Mouse (Mus musculus): ENCODE data around the gene Pcca.

The Pcca gene

GRCm38 (mm10) chr14:122885893-122886292, 351.8 kb downstream of the Pcca start:
- DNase-seq (ENCODE audit: low read depth, low spot score): no peak

DNA sequence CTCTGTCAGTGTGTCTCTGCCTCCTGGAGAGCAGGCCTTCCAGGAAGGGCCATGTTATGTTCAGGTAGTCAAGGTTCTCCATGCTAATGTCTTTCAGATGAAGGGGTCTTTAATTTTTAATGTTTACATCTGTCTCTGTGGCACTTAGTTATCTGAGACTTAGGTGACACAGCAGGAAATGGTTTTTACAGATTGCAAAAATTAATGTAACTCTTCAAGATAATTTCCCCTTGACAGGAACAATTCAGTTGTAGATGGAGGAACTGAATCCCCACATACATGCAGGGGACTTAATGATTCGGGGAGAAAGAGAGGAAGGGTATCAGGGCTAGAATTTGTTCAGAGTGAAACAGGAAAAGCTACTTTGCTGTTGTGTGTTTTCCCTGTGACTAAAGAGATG, 353.2 kb downstream of the Pcca start:
- no peak for DNase-seq (ENCODE audit: low read depth, low spot score)

DNA sequence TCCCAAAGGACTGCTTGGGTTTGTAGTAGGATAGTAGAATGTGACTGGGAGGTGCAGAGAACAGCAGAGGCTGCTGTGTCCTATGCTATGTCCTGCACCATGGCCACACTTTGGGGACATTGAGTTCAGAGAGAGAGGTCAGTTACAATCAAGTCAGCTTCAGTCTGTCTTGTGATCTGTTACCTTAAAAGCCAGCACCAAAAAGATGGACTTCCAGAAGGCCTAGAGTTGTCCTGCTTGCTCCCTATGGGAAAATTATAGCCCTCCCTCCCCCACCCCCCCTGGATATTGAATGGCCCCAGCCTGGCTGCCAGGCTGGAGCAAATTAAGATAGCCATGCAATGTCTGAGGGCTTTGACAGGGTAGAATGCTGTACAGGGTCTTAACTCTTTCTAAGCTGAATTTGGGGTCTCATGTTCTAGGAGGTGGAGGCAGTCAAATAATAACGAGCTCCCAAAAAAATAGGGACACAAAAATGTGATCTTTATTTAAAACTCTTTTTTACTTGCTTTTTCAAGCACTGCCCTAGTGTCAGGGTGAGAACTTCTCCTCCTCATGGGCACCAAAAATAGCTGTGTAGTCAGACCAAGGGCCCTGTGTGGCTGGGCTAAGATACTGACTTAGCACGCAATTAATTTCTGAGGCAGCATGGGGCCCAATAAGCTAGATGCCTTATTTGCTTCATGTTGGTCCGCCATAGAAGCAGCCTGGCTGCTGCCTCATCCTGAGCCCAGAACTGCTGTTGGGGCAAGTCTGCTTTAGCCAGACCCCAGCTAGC, 353.8 kb downstream of the Pcca start:
- no peak for DNase-seq (ENCODE audit: low read depth, low spot score)

DNA sequence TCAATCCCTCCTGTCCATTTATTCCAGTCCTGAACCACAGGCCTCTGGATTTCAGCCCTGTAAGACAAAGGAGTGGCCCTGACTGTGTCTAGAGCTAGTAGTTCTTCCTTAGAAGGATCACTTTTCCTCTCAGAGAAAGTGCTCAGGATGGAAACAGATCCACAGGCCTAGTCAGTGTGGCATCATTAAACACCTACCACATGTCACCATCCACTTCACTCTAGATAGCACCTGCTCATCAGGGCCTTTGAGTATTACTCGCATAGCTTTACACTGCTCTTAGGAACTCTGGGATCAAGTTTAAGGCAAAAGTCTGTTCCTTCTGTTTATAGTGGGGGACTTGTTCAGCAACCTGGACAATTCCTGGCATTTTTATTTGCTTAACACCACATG, 354.4 kb downstream of the Pcca start:
- no peak for DNase-seq (ENCODE audit: low read depth, low spot score)

DNA sequence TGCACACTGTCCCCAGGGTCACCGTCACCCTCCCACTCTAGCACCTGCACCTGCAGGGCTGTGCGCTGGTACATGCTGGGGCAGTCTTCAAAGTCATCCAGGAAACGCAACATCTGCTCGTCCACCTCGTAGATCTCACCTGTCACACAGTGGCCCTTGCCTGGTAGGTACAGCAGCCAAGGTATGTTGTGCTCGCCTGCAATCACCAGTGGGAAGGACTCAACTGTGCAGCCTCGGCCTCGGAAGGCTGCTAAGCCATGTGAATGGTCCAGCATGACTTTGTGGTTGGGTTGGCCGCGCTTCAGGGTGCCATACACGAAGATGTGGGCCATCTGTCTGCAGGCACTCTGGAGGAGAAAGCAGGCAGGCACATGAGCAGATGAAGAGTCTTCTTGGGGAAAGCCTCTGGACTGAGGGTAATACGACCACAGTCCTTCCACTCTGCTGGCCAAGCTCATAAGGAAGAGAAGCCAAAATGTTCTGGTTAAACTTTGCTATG, 357.4 kb downstream of the Pcca start:
- DNase-seq (ENCODE audit: low read depth, low spot score): no peak

- DNase-seq (ENCODE audit: low read depth, low spot score): no peak
Measured at GRCm38 (mm10) chr14:122896106-122896505, 362.0 kb downstream of the Pcca start.

GRCm38 (mm10) chr14:122898550-122898949, 364.4 kb downstream of the Pcca start:
- DNase-seq (ENCODE audit: low read depth, low spot score): no peak

DNA sequence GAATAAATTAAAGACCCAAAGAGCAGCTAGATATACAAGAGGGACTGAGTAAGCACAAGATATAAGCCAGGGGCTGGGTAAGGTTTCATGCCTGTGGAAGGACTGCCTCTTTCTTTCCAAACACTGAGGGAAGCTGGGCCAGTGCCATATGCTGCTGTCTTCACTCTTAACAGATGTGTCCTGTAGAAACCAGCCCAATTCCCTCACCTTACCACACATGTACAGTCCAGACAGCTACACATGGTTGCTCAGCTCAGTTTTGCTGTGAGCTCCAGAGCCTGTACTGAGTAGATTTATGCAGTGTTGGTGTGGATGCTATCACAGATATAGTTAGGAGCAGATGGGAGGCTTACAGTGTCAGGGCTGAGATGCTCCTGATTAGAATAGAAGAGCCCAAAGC, 366.6 kb downstream of the Pcca start:
- DNase-seq (ENCODE audit: low read depth, low spot score): no peak

DNA sequence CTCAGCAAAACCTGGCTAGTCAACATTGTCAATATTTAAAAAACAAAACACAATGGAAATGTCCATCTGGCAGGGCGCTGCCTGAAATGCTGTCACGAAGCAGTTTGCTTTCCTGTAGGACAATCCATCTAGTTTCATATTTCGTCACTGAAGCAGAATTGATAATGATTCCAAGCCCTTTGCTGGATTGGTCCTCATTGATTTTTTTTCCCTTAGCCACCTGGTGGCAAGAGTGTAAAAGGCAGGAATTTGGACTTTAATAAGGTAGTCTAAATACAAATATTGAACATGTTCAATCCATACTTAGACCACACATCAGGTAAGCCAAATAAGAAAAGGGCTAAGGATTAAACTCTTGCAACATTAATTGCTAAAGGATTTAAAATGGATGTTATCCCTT, 367.1 kb downstream of the Pcca start:
- no peak for DNase-seq (ENCODE audit: low read depth, low spot score)

GRCm38 (mm10) chr14:122901715-122902114, 367.6 kb downstream of the Pcca start:
- no peak for DNase-seq (ENCODE audit: low read depth, low spot score)

- DNase-seq (ENCODE audit: low read depth, low spot score): no peak
Measured at GRCm38 (mm10) chr14:122902136-122902535, 368.0 kb downstream of the Pcca start.

DNA sequence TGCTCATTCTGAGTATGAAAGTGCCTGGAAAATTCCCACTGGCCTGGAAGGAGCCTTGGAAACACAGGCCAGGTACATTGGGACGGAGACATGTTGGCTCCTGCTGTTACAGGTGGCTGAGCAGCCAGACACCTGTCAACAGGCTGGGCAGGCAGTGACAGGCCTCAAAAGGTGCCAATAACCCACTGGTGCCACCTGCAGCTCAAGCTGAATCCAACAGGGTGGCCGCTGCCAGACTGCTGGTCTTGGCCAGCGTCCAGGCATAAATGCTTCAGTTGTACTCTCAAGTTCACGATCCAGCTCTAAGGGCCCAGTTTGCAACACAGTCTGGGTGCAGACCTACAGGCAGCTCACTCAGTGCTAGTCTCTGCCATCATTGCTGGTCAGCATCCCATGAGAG, 368.8 kb downstream of the Pcca start:
- no peak for DNase-seq (ENCODE audit: low read depth, low spot score)

GRCm38 (mm10) chr14:122903923-122904351, 369.8 kb downstream of the Pcca start:
- DNase-seq (ENCODE audit: low read depth, low spot score): no peak

GRCm38 (mm10) chr14:122905007-122905406, 370.9 kb downstream of the Pcca start:
- no peak for DNase-seq (ENCODE audit: low read depth, low spot score)

GRCm38 (mm10) chr14:122908075-122908474, 374.0 kb downstream of the Pcca start:
- DNase-seq (ENCODE audit: low read depth, low spot score): no peak

GRCm38 (mm10) chr14:122909368-122910091, 375.4 kb downstream of the Pcca start:
- no peak for DNase-seq (ENCODE audit: low read depth, low spot score)

- no peak for DNase-seq (ENCODE audit: low read depth, low spot score)
Measured at GRCm38 (mm10) chr14:122911265-122911664, 377.1 kb downstream of the Pcca start.

GRCm38 (mm10) chr14:122912137-122912536, 378.0 kb downstream of the Pcca start:
- no peak for DNase-seq (ENCODE audit: low read depth, low spot score)

DNA sequence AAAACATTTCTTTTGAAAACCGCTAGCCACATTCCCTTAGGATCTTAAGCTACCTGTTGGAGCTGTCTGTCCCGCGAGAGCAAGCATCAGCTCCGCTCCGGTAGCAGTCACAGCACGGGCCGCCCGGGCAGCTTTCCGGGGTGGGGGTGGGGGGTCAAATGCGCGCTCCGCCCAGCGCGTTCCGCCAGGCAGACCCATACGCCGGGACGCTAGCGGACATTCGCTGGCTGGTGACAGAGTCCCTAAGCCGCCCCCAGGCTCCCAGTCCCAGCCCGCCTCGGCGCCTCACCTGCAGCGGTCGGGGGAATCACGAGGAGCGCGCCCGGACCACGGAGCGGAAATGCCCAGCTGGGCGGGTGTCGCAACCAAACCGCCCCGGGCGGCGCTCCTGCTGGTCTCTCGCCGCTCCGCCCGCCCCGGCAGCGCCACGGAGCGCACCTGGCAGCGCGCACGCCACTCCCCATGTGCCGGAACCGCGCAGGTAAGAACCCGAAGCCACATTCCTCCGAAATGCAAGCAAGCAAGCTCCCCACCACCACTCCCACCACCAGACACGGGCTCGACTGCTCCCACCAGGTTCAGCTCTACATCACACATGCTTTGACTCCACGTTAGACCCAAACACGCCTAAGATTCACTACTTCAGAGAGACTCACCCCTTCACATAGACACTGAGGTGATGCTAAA, 378.8 kb downstream of the Pcca start:
- peak; percentile 45 for DNase-seq (ENCODE audit: low read depth, low spot score)

- no peak for DNase-seq (ENCODE audit: low read depth, low spot score)
Measured at GRCm38 (mm10) chr14:122913657-122914056, 379.5 kb downstream of the Pcca start, which contains the start of gene Ggact. Gene Ggact, minus strand, starts transcription at chr14:122913757.

- no peak for DNase-seq (ENCODE audit: low read depth, low spot score)
Measured at GRCm38 (mm10) chr14:122917676-122918075, 383.6 kb downstream of the Pcca start.

GRCm38 (mm10) chr14:122920011-122920410, 385.9 kb downstream of the Pcca start:
- DNase-seq (ENCODE audit: low read depth, low spot score): no peak
